ENCODE assay signal across 12 mouse cellular contexts in genomic region chr14:105572036-105572891, GRCm38 (mm10).
A peak's percentile ranks its signal among the peaks of the same experiment; 100 is the strongest.
DNase-seq lines count a peak whose midpoint lies in the region; ATAC-seq lines count a peak whose summit lies in the region.
"Had no signal": no experiment of that assay in that cellular context is flagged by ENCODE, and none has a peak within 500 bp of the region (broad histone marks: within the 10 kb centered on the region; RNA-seq: fewer than 3 reads in every experiment).

No protein-coding gene starts in this region.

- intact Hi-C loops in heart, postnatal 36 days (cut with DNase I), result no loop called here

- peaks cover 5% of the 10 kb centered on the region; the same call in 1 of the 2 replicates for H3K27me3 ChIP-seq in lung, embryonic 15.5 days
- no peaks in the 10 kb centered on the region for H3K27me3 ChIP-seq in hindbrain, embryonic 13.5 days
- no peaks in the 10 kb centered on the region for H3K27me3 ChIP-seq in neural tube, embryonic 12.5 days (replicated peaks)

- H3K4me1 ChIP-seq in lung, embryonic 15.5 days, result no peaks in the 10 kb centered on the region
- H3K4me1 ChIP-seq in hindbrain, embryonic 13.5 days (replicated peaks), result peaks cover 11% of the 10 kb centered on the region
- peaks cover 4% of the 10 kb centered on the region; the same call in 1 of the 2 replicates for H3K4me1 ChIP-seq in neural tube, embryonic 12.5 days

- 35% methylated on average over 18 of the region's 18 CpGs for WGBS in lung, embryonic 15.5 days
- 56% methylated on average over 18 of the region's 18 CpGs for WGBS in hindbrain, embryonic 13.5 days
- 46% methylated on average over 18 of the region's 18 CpGs for WGBS in neural tube, embryonic 12.5 days

- 0 out of 2 replicates have a peak overlapping the region, but pooled peaks have one; percentile 19 for H3K4me2 ChIP-seq in lung, embryonic 15.5 days
- peak overlapping the region; percentile 11; the same call in 1 of the 2 replicates for H3K4me2 ChIP-seq in hindbrain, embryonic 13.5 days
- H3K4me2 ChIP-seq in neural tube, embryonic 12.5 days (replicated peaks), result peak overlapping the region; percentile 16; the same call in 1 of the 2 replicates

- peak; percentile 80 for DNase-seq in heart, adult 11 months
- no peak for DNase-seq in heart, postnatal 36 days
- DNase-seq in lung, adult 18-20 months, result no peak
- DNase-seq in cerebellum, postnatal 25 days, result no peak
- no peak for DNase-seq in retina, postnatal 1 day
- DNase-seq: adrenal gland, adult 2 months; cerebellum, adult 18-20 months; kidney, adult 8-10 months had no signal

- H3K9me3 ChIP-seq in lung, embryonic 15.5 days, result no peaks in the 10 kb centered on the region
- no peaks in the 10 kb centered on the region for H3K9me3 ChIP-seq in hindbrain, embryonic 13.5 days
- H3K9me3 ChIP-seq in neural tube, embryonic 12.5 days, result no peaks in the 10 kb centered on the region

- no peak overlapping the region for H3K27ac ChIP-seq in lung, embryonic 15.5 days
- peak overlapping the region; percentile 10; the same call in 1 of the 2 replicates for H3K27ac ChIP-seq in hindbrain, embryonic 13.5 days
- no peak overlapping the region for H3K27ac ChIP-seq in neural tube, embryonic 12.5 days

- no peaks in the 10 kb centered on the region for H3K36me3 ChIP-seq in lung, embryonic 15.5 days
- no peaks in the 10 kb centered on the region for H3K36me3 ChIP-seq in hindbrain, embryonic 13.5 days
- no peaks in the 10 kb centered on the region for H3K36me3 ChIP-seq in neural tube, embryonic 12.5 days

- no peak for ATAC-seq in lung, embryonic 15.5 days (ENCODE audit: borderline replicate concordance, extremely low read depth, low FRiP score, low TSS enrichment)
- peak; percentile 82 for ATAC-seq in hindbrain, embryonic 13.5 days (ENCODE audit: low FRiP score)
- peak; percentile 72; the same call in 1 of the 2 replicates for ATAC-seq in neural tube, embryonic 12.5 days (ENCODE audit: low FRiP score, low read depth)

- H3K9ac ChIP-seq in lung, embryonic 15.5 days, result no peak overlapping the region
- no peak overlapping the region for H3K9ac ChIP-seq in hindbrain, embryonic 13.5 days
- H3K9ac ChIP-seq in neural tube, embryonic 12.5 days, result no peak overlapping the region

- H3K4me3 ChIP-seq in lung, embryonic 15.5 days, result no peak overlapping the region
- H3K4me3 ChIP-seq in hindbrain, embryonic 13.5 days, result no peak overlapping the region
- no peak overlapping the region for H3K4me3 ChIP-seq in neural tube, embryonic 12.5 days
- H3K4me3 ChIP-seq: myocyte had no signal
